Mouse (Mus musculus): ENCODE results near the gene Il10rb.

Il10rb gene

GRCm38 (mm10) chr16:91450137-91451064 is 44.4 kb downstream of the Il10rb start:
- DNase-seq (ENCODE audit: low read depth, low spot score): no peak

GRCm38 (mm10) chr16:91451949-91452348 is 46.0 kb downstream of the Il10rb start:
- DNase-seq (ENCODE audit: low read depth, low spot score): no peak

GRCm38 (mm10) chr16:91452363-91452896 is 46.5 kb downstream of the Il10rb start:
- DNase-seq (ENCODE audit: low read depth, low spot score): no peak

GRCm38 (mm10) chr16:91455868-91456267 is 49.9 kb downstream of the Il10rb start:
- DNase-seq (ENCODE audit: low read depth, low spot score): no peak

GRCm38 (mm10) chr16:91458301-91458746 is 52.4 kb downstream of the Il10rb start:
- DNase-seq (ENCODE audit: low read depth, low spot score): no peak

GRCm38 (mm10) chr16:91458976-91459375 is 53.0 kb downstream of the Il10rb start:
- DNase-seq (ENCODE audit: low read depth, low spot score): no peak

- no peak for DNase-seq (ENCODE audit: low read depth, low spot score)
Measured at GRCm38 (mm10) chr16:91459396-91459795, 53.4 kb downstream of the Il10rb start.

DNA sequence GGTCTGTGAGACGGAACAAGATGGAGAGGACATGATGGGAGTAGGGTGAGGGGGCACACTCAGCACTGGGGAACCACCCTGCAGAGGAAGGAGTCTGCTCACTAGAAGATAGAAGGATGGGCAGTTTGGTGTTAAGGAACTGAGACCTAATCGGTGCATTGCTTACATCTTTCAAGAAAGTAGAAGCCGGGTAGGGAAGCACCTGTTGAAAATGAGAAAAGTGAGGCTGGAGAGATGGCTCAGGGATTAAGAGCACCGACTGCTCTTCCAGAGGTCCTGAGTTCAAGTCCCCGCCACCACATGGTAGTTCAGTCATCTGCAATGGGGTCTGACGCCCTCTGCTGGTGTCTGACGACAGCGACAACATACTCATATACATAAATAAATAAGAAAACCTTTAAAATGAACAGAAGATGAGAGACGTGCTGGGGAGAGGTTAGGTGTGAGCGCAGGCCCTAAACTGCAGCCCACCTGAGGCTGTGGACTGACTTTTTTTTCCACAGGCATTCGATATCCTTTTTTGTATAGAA is 53.9 kb downstream of the Il10rb start:
- no peak for DNase-seq (ENCODE audit: low read depth, low spot score)

GRCm38 (mm10) chr16:91461066-91461638 is 55.2 kb downstream of the Il10rb start:
- DNase-seq (ENCODE audit: low read depth, low spot score): no peak

DNA sequence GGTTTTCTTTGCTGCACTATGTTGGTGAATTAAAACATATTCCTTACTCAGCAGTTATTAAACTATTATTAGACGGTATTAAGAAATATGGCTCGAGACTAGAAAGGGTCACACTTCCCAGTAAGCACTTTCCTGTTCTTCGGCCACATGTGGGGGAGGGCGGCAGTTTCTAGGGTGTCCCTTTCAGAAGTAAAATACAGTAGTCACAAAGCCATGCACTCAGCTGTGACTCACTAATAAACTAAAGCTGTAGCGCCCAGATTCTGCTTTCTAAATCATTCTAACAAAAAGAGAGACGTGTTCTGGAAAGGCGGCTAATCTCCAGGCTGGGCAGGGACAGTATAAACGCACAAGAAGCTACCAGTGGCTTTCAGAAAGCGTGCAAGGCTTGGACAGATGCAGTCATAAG is 55.8 kb downstream of the Il10rb start:
- DNase-seq (ENCODE audit: low read depth, low spot score): no peak

DNA sequence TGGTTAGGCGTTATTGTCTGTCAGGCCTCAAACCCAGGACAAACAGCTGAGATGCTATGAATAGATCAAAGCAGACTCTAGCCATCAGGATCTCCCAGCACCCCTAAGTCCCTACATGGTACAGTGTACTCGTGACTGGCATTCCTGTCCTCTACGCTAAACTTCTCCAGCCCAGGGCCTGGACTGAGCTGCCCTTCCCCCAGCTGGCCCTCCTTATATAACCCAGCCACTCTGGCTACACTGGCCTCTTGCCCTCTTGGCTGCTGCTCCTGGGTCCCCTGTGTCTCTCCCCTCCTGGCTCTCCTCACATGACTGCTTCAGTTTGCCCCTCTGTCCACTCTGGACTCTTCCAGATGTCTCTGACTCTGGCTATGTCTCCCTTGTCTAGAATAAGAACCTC is 56.7 kb downstream of the Il10rb start:
- DNase-seq (ENCODE audit: low read depth, low spot score): no peak

DNA sequence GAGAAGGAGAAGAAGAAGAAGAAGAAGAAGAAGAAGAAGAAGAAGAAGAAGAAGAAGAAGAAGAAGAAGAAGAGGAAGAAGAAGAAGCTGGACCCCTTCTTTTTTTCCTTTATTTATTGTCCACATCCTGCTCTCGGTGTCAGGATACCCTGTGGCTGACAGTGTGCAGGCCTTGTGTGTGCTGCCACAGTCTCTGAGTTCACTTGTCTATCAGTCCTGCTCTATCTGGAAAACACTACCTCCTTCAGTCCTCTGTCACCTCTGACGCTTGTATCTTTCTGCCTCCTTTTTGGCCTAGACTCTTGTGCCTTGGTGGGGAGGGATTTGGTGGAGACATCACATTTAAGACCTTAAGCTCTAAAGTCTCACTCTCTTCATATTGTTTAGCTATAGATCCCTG is 57.4 kb downstream of the Il10rb start:
- DNase-seq (ENCODE audit: low read depth, low spot score): no peak

DNA sequence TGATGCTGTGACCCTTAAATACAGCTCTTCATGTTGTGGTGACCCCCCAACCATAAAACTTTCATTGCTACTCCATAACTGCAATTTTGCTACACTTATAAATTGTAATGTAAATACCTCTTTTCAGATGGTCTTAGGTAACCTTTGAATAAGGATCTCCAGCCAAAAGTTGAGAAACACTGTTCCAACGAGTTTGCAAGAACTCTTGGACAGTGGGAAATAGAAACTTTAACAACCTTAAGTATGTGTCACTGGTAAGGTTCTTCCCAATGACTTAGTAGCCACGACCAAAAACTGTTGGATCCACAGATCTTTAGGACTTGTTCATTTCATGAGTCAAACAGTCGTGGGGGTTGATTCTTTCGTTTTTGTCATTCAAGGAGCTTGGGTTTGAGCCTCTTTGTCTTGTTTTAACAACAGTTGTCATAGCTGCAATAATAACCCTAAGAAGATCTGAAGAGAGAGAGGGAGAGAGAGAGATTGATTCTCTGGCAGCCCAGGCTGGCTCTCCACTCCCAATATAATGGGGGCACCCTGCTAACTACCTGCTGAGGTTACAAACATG is 58.0 kb downstream of the Il10rb start:
- DNase-seq (ENCODE audit: low read depth, low spot score): no peak

- peak; percentile 93 for DNase-seq (ENCODE audit: low read depth, low spot score)
Measured at GRCm38 (mm10) chr16:91464594-91465504, 58.9 kb downstream of the Il10rb start.

DNA sequence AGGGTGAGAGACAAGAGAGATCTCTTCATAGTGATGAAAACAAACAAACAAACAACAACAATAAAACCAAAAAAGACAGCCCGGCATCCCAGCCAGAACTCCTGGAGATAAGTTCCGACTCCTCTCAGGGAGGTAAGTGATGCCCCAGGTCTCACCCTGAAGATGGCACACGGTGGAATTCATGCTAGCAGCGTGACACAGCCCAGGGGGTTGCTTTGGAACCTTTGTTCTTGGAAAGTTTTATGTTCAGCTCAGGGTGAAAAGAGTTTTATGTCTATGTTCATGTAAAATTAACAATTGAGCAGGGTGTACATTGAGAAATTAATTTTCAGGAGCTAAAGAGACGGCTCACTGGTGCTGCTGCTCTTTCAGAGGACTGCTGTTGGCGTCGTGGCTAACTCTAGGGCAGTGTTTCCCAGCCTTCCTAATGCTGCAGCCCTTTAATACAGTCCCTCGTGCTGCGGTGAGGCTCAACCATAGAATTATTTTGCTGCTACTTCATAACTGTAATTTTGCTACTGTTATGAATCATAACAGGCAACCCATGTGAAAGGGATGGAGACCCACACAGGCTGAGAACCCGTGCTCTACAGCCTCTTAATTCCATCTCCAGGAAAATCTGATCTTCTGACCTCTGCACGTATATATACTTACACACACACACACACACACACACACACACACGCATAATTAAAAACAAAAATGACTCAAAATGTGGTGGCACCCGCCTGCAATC is 59.7 kb downstream of the Il10rb start:
- DNase-seq (ENCODE audit: low read depth, low spot score): no peak

- no peak for DNase-seq (ENCODE audit: low read depth, low spot score)
Measured at GRCm38 (mm10) chr16:91466566-91466965, 60.6 kb downstream of the Il10rb start.

DNA sequence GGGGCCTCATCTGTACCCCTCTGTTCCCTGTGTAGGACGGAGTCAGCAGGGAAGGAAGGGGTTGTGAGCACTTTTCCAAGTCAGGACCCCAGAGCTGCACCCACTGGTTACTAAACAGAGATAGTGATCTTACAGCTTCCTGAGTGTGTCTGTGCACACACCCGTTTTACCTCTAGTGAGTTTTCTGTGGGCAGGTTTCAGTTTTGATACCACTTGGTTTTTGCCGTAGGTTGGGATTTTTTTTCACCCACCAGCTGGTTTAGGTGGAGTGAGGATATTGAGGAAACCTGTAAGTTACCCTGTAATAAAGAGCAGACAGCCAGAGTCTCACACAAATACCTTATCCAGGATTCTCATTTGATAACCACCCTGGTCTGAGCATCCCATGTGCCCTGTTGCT is 64.5 kb downstream of the Il10rb start:
- DNase-seq (ENCODE audit: low read depth, low spot score): no peak

- DNase-seq (ENCODE audit: low read depth, low spot score): no peak
Measured at GRCm38 (mm10) chr16:91471481-91471880, 65.5 kb downstream of the Il10rb start.

Measured in c-Kit-negative CD71-positive TER-119-positive erythroid progenitor cells, embryonic 14.5 days (primary cell).